Mouse (Mus musculus) small intestine, adult 2 months (tissue): ENCODE measurements around the gene Wtip. TPM values are rescaled to one million over a fixed set of nuclear protein-coding genes. Genes with fewer than 3 reads are reported as not detected.
A peak's percentile ranks its signal among the peaks of the same experiment; 100 is the strongest.

Source experiments
- H3K27ac ChIP-seq: fragments of 200-500 bp; 2 replicates; pipeline ENCODE4 v1.5.1; 2012; ENCODE audit warnings: low read depth, low read length, control low read depth, inconsistent platforms; ENCODE audit not compliant: insufficient read depth
- H3K27me3 ChIP-seq: fragments of 200-500 bp; 2 replicates; pipeline ENCODE4 v1.6.1; 2012; ENCODE audit warnings: mild to moderate bottlenecking, moderate library complexity, low read length, inconsistent platforms; ENCODE audit not compliant: control insufficient read depth, insufficient read depth
- H3K36me3 ChIP-seq: fragments of 200-500 bp; 2 replicates; pipeline ENCODE4 v1.6.1; 2012; ENCODE audit warnings: mild to moderate bottlenecking, low read length, control low read depth, inconsistent platforms; ENCODE audit not compliant: control insufficient read depth, insufficient read depth
- H3K4me1 ChIP-seq: fragments of 200-500 bp; 2 replicates; pipeline ENCODE4 v1.6.1; 2012; ENCODE audit warnings: low read length, inconsistent platforms, mixed read lengths; ENCODE audit not compliant: control insufficient read depth, insufficient read depth, insufficient read length
- H3K4me3 ChIP-seq: fragments of 200-500 bp; 2 replicates; pipeline ENCODE4 v1.5.1; 2012; ENCODE audit warnings: low read depth, mild to moderate bottlenecking, control low read depth, inconsistent platforms, low read length, moderate library complexity
- CTCF ChIP-seq: fragments of 200-500 bp; IDR thresholded peaks from 2 replicates; pipeline ENCODE4 v1.5.1; 2012; ENCODE audit warnings: low read depth, mild to moderate bottlenecking, control low read depth, inconsistent platforms, low read length, moderate library complexity, mixed read lengths; ENCODE audit not compliant: insufficient replicate concordance, insufficient read length; ENCODE audit errors: extremely low read depth
- POLR2A ChIP-seq: fragments of 200-500 bp; IDR thresholded peaks from 2 replicates; pipeline ENCODE4 v1.6.1; 2012; ENCODE audit warnings: low read depth, mild to moderate bottlenecking, control low read depth, inconsistent platforms, low read length, moderate library complexity
- WGBS: fragments of 180-500 bp; shearing (Covaris S2); methylation state at CpG from one replicate; pipeline ENCODE4 v1.1.7; 2018; 5-methylcytosine and 5-hydroxymethylcytosine counted together
- polyA plus RNA-seq: library from polyadenylated mRNA; depleted of rRNA; stranded (reverse); fragments of >200 nt; gene quantifications from 2 replicates; pipeline ENCODE4 v1.2.3, GENCODE M21; 2012

Gene Wtip
- polyA plus RNA-seq, 1 experiment, result 12.7 TPM

DNA sequence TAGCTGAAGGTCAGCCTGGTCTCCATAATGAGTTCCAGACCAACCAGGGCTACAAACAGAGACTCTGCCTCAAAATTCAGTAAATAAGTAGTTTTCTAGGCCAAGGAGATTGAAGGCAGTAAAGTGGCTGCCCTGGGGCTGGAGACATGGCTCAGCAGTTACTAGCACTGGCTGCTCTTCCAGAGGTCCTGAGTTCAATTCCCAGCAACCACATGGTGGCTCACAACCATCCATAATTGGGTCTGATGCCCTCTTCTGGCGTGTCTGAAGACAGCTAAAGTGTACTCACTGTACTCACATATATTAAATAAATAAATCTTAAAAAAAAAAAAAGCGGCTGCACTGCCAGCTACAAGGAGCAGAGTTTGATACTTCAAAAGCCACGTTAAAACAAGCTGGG is 32.9 kb upstream of the Wtip start:
- 64% methylated on average over 3 of the region's 3 CpGs for WGBS
- Histone ChIP-seq H3K27me3 (no peaks in the 10 kb centered on the region), H3K36me3 (peaks cover 33% of the 10 kb centered on the region), H3K27ac (no peak overlapping the region), H3K4me1 (no peaks in the 10 kb centered on the region), H3K4me3 (no peak overlapping the region)
- TF ChIP-seq POLR2A, result no peak
- no peak for TF ChIP-seq CTCF

- TF ChIP-seq CTCF, result no peak
- no peak for TF ChIP-seq POLR2A
- 88% methylated on average over 7 of the region's 7 CpGs for WGBS
- H3K27me3 ChIP-seq, result no peaks in the 10 kb centered on the region
- no peak overlapping the region for H3K27ac ChIP-seq
- H3K4me3 ChIP-seq, result no peak overlapping the region
- H3K36me3 ChIP-seq, result peaks cover 43% of the 10 kb centered on the region
- H3K4me1 ChIP-seq, result no peaks in the 10 kb centered on the region
Observed at GRCm38 (mm10) chr7:34164671-34165070, 31.6 kb upstream of the Wtip start.

GRCm38 (mm10) chr7:34159167-34159566 is 26.1 kb upstream of the Wtip start:
- no peaks in the 10 kb centered on the region for H3K27me3 ChIP-seq
- TF ChIP-seq POLR2A (no peak), CTCF (no peak)
- H3K4me3 ChIP-seq, result no peak overlapping the region
- peaks cover 72% of the 10 kb centered on the region for H3K36me3 ChIP-seq
- H3K27ac ChIP-seq, result no peak overlapping the region
- H3K4me1 ChIP-seq, result no peaks in the 10 kb centered on the region
- WGBS, result 88% methylated on average over 3 of the region's 3 CpGs

DNA sequence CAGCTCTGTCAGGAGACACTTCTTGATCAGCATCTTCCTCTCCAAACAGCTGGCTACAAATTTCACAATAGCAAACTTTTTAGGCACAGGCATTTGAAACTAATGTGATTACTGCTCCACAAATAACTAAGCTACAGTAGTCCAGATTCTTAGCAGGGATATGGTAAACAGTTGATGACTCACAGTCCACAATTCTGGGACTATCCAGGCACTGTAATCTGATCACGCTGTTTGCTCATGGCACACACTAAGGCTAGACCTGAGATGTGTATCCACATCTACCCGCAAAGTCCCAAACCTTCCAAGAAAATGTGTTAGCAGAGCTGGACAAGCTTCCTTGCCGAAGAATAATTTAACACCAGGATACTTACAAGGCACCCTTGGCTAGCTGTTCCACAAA is 24.9 kb upstream of the Wtip start:
- H3K4me3 ChIP-seq, result no peak overlapping the region
- no peak overlapping the region for H3K27ac ChIP-seq
- no peaks in the 10 kb centered on the region for H3K27me3 ChIP-seq
- peaks cover 74% of the 10 kb centered on the region for H3K36me3 ChIP-seq
- no peaks in the 10 kb centered on the region for H3K4me1 ChIP-seq
- 82% methylated on average over 3 of the region's 3 CpGs for whole genome bisulfite sequencing
- TF ChIP-seq CTCF (no peak), POLR2A (no peak)

GRCm38 (mm10) chr7:34147193-34147592 is 14.1 kb upstream of the Wtip start:
- no peak for TF ChIP-seq CTCF
- Histone ChIP-seq H3K27me3 (no peaks in the 10 kb centered on the region), H3K36me3 (peaks cover 78% of the 10 kb centered on the region), H3K4me3 (no peak overlapping the region), H3K27ac (peak overlapping the region; percentile 46), H3K4me1 (peaks cover 6% of the 10 kb centered on the region)
- 50% methylated on average over 4 of the region's 4 CpGs for WGBS

- TF ChIP-seq POLR2A (no peak), CTCF (no peak)
- no peaks in the 10 kb centered on the region for H3K4me1 ChIP-seq
- no peak overlapping the region for H3K4me3 ChIP-seq
- H3K27me3 ChIP-seq, result no peaks in the 10 kb centered on the region
- no peak overlapping the region for H3K27ac ChIP-seq
- H3K36me3 ChIP-seq, result peaks cover 50% of the 10 kb centered on the region
- 95% methylated on average over 13 of the region's 13 CpGs for WGBS
Observed at GRCm38 (mm10) chr7:34141123-34141522, 8.1 kb upstream of the Wtip start.

- TF ChIP-seq POLR2A, result no peak
- no peak for TF ChIP-seq CTCF
- WGBS, result 81% methylated on average over 6 of the region's 6 CpGs
- Histone ChIP-seq H3K27me3 (no peaks in the 10 kb centered on the region), H3K4me1 (no peaks in the 10 kb centered on the region), H3K4me3 (no peak overlapping the region), H3K36me3 (peaks cover 38% of the 10 kb centered on the region), H3K27ac (no peak overlapping the region)
Observed at GRCm38 (mm10) chr7:34139493-34139892, 6.4 kb upstream of the Wtip start.

DNA sequence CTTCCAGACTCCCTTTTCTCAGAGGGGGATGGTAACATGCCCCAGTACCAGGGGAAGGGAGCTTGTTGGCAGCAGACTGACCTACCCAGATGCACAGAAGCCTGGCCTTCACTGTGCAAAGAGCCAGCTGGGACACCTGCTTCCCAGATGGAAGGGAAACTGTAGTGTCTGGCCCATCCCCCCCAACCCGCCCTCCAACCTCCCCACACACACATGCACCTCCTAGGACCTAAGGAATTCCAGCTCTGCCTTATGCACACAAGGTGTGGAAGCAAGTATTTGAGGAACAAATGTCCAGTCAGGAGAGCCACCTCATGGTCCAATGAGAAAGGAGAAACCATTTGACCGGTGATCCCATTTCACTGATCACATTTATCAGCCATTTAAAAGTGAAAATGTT is 1.3 kb upstream of the Wtip start:
- Histone ChIP-seq H3K4me3 (no peak overlapping the region), H3K27me3 (peaks cover 9% of the 10 kb centered on the region; the same call in 1 of the 2 replicates), H3K27ac (no peak overlapping the region), H3K36me3 (no peaks in the 10 kb centered on the region), H3K4me1 (no peaks in the 10 kb centered on the region)
- no peak for TF ChIP-seq POLR2A
- no peak for TF ChIP-seq CTCF
- 76% methylated on average over 2 of the region's 2 CpGs for WGBS
